Mouse (Mus musculus) hindbrain, embryonic 13.5 days (tissue): ENCODE data around the gene Cldn9. TPM values are rescaled to one million over a fixed set of nuclear protein-coding genes. Genes with fewer than 3 reads are reported as not detected.

Source experiments
- ATAC-seq: fragments of 200-750 bp; cut with Nextera tagmentation; 2 replicates; pipeline ENCODE4 v1.8.0; 2017; ENCODE audit warnings: moderate TSS enrichment; ENCODE audit not compliant: low FRiP score
- H3K27ac ChIP-seq: fragments of 300-500 bp; sonication (generic); 2 replicates; pipeline ENCODE4 v1.5.1; 2015; ENCODE audit warnings: inconsistent platforms, mild to moderate bottlenecking, moderate library complexity
- H3K27me3 ChIP-seq: fragments of 300-500 bp; sonication (generic); 2 replicates; pipeline ENCODE4 v1.6.1; 2015; ENCODE audit warnings: mild to moderate bottlenecking, inconsistent platforms
- H3K36me3 ChIP-seq: fragments of 300-500 bp; sonication (generic); 2 replicates; pipeline ENCODE4 v1.6.1; 2015; ENCODE audit warnings: mild to moderate bottlenecking, inconsistent platforms
- H3K4me1 ChIP-seq: fragments of 300-500 bp; sonication (generic); replicated peaks from 2 replicates; pipeline ENCODE4 v1.6.1; 2015; ENCODE audit warnings: inconsistent platforms
- H3K4me2 ChIP-seq: fragments of 300-500 bp; sonication (generic); 2 replicates; pipeline ENCODE4 v1.6.1; 2015; ENCODE audit warnings: inconsistent platforms, mild to moderate bottlenecking, moderate library complexity
- H3K4me3 ChIP-seq: fragments of 300-500 bp; sonication (generic); 2 replicates; pipeline ENCODE4 v1.5.1; 2015; ENCODE audit warnings: mild to moderate bottlenecking, inconsistent platforms
- H3K9ac ChIP-seq: fragments of 300-500 bp; sonication (generic); 2 replicates; pipeline ENCODE4 v1.6.1; 2015; ENCODE audit warnings: mild to moderate bottlenecking, inconsistent platforms
- H3K9me3 ChIP-seq: fragments of 300-500 bp; sonication (generic); 2 replicates; pipeline ENCODE4 v1.6.1; 2016; ENCODE audit warnings: inconsistent platforms
- WGBS: fragments of 180-500 bp; shearing (Covaris S2); methylation state at CpG from one replicate; pipeline ENCODE4 v1.1.7; 2015; 5-methylcytosine and 5-hydroxymethylcytosine counted together
- polyA plus RNA-seq: library from polyadenylated mRNA; unstranded; fragments of >200 nt; fragmentation: Nextera tagmentation; extraction: Ambion mirVana; gene quantifications from 2 replicates; pipeline ENCODE4 v1.2.1, GENCODE M21; 2015

The Cldn9 gene
- 1.4 and 2.5 TPM in 2 replicates for polyA plus RNA-seq

DNA sequence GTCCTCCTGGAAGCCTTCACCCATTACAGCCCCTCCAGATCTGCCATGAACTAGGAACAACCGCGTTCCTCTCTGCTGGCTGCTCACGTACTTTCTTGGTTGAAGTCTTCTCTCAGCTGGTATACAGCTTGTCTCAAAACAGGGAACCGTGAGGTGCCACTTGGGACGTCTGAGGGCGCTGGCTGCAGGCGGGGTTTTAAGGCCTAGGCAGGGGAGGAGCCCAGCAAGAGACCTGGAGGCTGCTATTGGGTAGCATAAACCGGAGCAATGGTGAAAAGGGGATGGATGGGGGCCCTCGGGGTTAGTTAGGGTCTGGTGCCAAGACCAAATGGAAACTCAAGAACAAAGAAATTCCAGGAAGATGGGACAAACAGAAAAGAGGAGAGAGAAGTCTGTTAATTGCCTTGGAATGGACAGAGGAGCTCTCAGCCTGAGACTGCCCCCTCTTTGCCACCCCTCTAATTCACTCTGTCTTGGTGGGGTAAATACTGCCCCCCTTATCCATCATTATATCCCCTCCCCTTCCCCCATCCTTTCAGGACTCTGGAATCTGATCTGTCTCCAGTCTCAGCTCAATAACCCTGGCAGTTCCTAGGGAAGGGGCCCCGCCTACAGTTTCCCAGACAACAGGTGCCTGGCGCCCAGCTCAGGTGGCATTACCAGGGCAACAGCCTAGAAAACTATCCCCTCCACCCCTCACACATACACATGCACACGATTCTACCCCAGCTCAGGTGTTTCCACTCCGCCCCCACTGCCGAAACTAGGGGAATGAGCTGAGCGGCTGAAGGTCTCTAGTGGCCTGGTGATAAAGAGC is at the start of gene Cldn9:
TSS of gene Cldn9 (minus strand) at position 171 of the 817 bp plus-strand sequence.
- Histone ChIP-seq H3K9ac (peak within 1 kb of the TSS; percentile 15; the same call in 1 of the 2 replicates), H3K9me3 (no peaks in the 10 kb centered on the region), H3K4me1 (peaks cover 24% of the 10 kb centered on the region), H3K36me3 (no peaks in the 10 kb centered on the region), H3K4me2 (0 out of 2 replicates have a peak within 1 kb of the TSS, but pooled peaks have one; percentile 25), H3K27me3 (peaks cover 59% of the 10 kb centered on the region), H3K27ac (no peak within 1 kb of the TSS), H3K4me3 (no peak within 1 kb of the TSS; the same call in 1 of the 2 replicates)
- 14% methylated on average over 15 of the region's 15 CpGs for WGBS
- ATAC-seq: peak; percentile 51; the same call in 1 of the 2 replicates

DNA sequence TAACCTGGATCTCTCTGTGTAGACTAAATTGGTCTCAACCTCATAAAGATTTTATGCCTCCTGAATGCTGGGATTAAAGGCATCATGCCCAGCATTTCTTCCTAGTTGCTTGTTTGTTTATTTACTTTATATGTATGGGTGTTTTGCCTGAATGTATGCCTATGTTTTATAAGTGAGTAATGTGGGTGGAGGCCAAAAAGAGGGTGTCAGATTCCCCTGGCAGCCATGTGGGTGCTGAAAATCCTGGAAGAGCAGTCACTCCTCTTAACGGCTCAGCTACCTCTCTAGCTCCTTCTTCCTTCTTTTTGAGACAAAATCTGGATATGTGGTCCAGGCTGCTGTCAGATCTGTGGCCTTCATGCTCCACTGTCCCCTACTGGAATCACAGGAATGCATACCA is 46.6 kb upstream of the Cldn9 start:
- H3K4me3 ChIP-seq: no peak overlapping the region
- H3K9me3 ChIP-seq: no peaks in the 10 kb centered on the region
- H3K27ac ChIP-seq: no peak overlapping the region
- H3K4me1 ChIP-seq: peaks cover 15% of the 10 kb centered on the region
- peaks cover 8% of the 10 kb centered on the region for H3K36me3 ChIP-seq
- no peak overlapping the region for H3K4me2 ChIP-seq
- H3K27me3 ChIP-seq: no peaks in the 10 kb centered on the region
- WGBS: 74% methylated on average over 1 of the region's 1 CpGs
- H3K9ac ChIP-seq: no peak overlapping the region
- no peak for ATAC-seq

DNA sequence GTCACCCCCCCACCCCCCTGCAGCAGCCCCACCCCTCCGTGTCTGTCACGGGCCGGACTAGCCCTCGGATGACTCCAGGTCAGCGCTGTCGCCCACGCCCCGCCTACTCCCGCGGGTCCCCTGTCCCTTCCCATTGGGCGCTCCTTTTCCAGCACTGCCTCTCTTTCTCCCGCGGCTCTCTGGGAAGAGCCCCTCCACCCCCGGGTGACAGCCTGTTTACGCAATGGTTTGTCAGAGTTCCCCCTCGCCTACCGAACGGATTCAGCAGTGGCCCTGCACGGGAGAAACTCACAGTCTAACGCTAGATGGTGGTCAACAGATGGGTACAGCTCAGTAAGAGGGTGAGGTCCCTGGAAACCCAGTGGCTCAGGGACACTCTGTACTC is 42.9 kb upstream of the Cldn9 start:
- Histone ChIP-seq H3K4me2 (peak overlapping the region; percentile 91), H3K9ac (peak overlapping the region; percentile 79), H3K27me3 (0 out of 2 replicates have a peak, but pooled peaks cover 5% of the 10 kb centered on the region), H3K36me3 (no peaks in the 10 kb centered on the region), H3K4me3 (peak overlapping the region; percentile 78), H3K4me1 (peaks cover 16% of the 10 kb centered on the region), H3K9me3 (no peaks in the 10 kb centered on the region), H3K27ac (peak overlapping the region; percentile 73; the same call in 1 of the 2 replicates)
- WGBS: 1% methylated on average over 20 of the region's 20 CpGs
- peak; percentile 85 for ATAC-seq

DNA sequence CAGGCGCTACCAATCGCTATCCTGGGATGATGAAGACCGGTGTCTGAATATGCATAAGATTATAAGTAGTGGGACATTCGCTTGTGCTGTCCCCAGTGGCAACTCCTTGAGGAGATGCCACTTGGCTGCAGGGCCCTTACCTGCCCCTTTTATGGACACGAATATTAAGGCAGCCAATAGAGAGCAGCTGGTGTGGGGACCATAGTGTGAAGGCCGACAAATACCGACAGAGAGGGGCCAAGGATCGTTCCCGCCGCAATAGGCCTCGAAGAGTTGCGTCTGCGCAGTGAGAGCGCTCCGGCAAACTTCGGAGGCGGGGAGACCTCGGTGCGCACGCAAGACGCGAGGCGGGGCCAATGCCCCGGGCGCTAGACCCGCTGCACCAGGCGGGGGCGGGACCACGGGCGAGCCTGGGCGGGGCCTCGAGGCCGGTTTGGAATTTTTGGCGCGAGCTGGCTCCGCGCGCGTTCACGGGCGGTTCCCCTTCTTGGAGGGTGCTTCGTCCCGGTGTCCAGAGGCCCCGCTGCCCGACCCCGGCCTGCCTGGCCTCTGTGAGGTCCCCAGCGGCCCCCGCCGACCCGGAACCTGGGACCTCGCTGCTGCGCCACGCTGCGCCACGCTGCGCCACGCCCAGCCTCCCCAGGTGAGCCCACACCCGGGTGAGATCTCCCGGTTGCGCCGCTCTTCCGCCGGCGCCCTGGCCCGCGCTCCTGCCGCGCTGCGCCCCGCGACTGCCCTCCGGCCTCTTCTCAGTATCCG is 42.4 kb upstream of the Cldn9 start, which contains the start of gene Pkmyt1:
TSS of gene Pkmyt1 (plus strand) at position 338 of the 759 bp plus-strand sequence.
- peak within 1 kb of the TSS; percentile 91 for H3K4me2 ChIP-seq
- H3K4me3 ChIP-seq: peak within 1 kb of the TSS; percentile 78
- no peaks in the 10 kb centered on the region for H3K36me3 ChIP-seq
- H3K9ac ChIP-seq: peak within 1 kb of the TSS; percentile 79
- ATAC-seq: peak; percentile 94
- peaks cover 16% of the 10 kb centered on the region for H3K4me1 ChIP-seq
- 0 out of 2 replicates have a peak, but pooled peaks cover 5% of the 10 kb centered on the region for H3K27me3 ChIP-seq
- 2% methylated on average over 57 of the region's 73 CpGs for WGBS
- peak within 1 kb of the TSS; percentile 75 for H3K27ac ChIP-seq
- no peaks in the 10 kb centered on the region for H3K9me3 ChIP-seq

DNA sequence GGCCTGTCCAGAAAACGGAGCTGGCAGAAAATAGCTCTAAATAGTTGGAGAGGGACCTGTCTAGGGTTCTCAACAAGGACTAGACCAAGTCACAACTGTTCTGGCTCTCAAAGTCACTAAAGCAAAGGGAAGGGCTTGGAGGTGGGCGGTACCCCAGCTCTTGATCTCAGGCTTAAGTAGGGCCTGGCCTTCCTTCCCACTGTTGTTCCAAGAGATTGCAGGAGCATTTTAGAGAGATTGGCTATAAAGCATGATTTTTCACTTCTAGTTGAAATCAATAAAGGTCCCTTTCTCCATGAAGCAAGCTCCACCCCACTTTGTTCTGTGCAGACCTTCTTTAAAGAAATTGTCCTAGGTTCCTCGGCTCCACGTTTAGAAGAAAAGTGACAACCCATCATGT is 41.7 kb upstream of the Cldn9 start:
- Histone ChIP-seq H3K36me3 (no peaks in the 10 kb centered on the region), H3K9ac (peak overlapping the region; percentile 79), H3K27me3 (0 out of 2 replicates have a peak, but pooled peaks cover 5% of the 10 kb centered on the region), H3K27ac (peak overlapping the region; percentile 75), H3K4me1 (peaks cover 16% of the 10 kb centered on the region), H3K4me2 (peak overlapping the region; percentile 91), H3K9me3 (no peaks in the 10 kb centered on the region), H3K4me3 (peak overlapping the region; percentile 78)
- no peak for ATAC-seq
- WGBS: 69% methylated on average over 4 of the region's 4 CpGs

DNA sequence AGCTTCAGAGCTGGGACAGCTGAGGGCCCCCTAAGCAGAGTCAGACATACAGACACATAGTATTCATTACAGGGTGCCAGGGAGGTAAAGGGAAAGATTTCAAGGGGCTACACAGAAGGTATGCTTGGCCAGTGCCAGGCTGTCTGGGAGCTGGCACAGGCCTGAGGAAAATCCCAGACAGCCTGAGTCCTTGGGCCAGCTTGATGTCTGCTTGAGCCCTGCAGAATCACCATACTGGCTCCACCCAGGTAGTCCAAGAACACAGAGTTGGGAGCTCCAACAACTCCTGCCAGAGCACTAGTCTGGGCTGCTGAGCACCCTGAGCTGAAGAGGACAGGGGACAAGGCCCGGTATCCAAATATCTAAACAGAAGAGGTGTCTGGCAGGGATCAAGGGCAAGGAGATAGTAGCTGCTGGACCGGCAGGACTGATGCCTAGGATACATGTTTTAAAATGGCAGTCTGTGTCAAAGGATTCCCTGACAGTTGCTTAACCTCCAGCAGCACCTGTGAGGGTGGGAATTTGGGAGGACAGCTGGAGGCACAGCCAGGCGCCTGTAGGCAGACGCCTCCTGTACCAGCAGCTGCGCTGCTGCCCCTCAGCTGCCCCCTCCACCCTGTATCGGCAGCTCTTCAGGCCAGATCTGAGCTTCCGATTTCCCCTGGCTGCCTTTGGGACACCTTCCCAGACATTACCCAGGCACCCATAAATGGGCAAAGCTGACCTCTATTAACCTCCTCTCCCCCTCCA is 38.7 kb upstream of the Cldn9 start, which contains the start of gene 1520401A03Rik:
TSS of gene 1520401A03Rik (minus strand) at position 408 of the 750 bp plus-strand sequence.
- ATAC-seq: no peak
- WGBS: 68% methylated on average over 7 of the region's 7 CpGs

DNA sequence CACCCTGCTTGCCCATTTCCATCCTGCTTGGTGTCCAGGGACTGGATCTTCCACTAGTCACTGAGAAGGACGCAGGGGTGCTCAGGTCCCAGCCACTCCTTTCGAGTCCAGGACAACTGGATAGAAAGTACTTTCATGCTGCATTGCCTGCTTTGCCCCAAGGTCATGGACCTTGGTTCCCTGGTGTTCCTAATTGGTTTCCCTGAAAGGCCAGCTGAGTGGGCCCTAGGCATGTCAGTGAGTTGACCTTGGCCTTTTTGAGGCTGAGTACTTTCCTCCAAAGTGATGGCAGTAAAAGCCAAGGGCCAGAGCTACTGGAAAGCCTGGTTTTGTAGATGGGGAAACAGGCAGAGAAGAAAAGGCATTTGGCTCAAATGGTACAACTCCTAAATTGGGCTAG is 38.1 kb upstream of the Cldn9 start:
- H3K4me1 ChIP-seq: peaks cover 10% of the 10 kb centered on the region
- H3K27me3 ChIP-seq: 0 out of 2 replicates have a peak, but pooled peaks cover 9% of the 10 kb centered on the region
- WGBS: 73% methylated on average over 2 of the region's 2 CpGs
- no peaks in the 10 kb centered on the region for H3K36me3 ChIP-seq
- ATAC-seq: no peak
- no peak overlapping the region for H3K9ac ChIP-seq
- H3K4me2 ChIP-seq: no peak overlapping the region
- no peak overlapping the region for H3K27ac ChIP-seq
- no peak overlapping the region for H3K4me3 ChIP-seq
- no peaks in the 10 kb centered on the region for H3K9me3 ChIP-seq

More for the DNA sequence above, 38.7 kb upstream of the Cldn9 start, which contains the start of gene 1520401A03Rik:
- peaks cover 16% of the 10 kb centered on the region for H3K4me1 ChIP-seq
- no peak within 1 kb of the TSS for H3K4me3 ChIP-seq
- H3K9ac ChIP-seq: peak within 1 kb of the TSS; percentile 46; the same call in 1 of the 2 replicates
- H3K27me3 ChIP-seq: 0 out of 2 replicates have a peak, but pooled peaks cover 7% of the 10 kb centered on the region
- H3K27ac ChIP-seq: no peak within 1 kb of the TSS
- H3K4me2 ChIP-seq: no peak within 1 kb of the TSS
- no peaks in the 10 kb centered on the region for H3K9me3 ChIP-seq
- no peaks in the 10 kb centered on the region for H3K36me3 ChIP-seq

DNA sequence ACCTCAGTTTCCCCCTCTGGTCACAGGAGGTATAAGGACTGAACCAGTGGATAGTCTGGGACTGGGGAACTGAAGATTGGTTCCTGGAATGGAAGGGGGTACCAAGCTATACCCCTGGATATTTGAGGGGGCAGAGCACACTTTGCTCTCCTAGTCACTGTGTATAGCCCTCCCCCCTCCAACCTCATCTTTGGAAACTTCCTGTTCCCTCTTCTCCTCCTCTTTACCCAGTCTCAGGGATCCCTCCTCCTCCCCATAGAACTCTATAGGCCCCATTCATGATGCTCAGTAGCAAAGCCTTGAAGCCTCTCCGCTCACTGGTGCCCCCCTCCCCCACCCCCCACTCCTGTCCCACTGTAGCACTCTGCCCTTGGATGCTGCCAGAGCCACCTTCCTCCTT is 35.6 kb upstream of the Cldn9 start:
- Histone ChIP-seq H3K4me1 (no peaks in the 10 kb centered on the region), H3K4me2 (no peak overlapping the region), H3K4me3 (no peak overlapping the region), H3K9ac (no peak overlapping the region), H3K36me3 (no peaks in the 10 kb centered on the region), H3K9me3 (no peaks in the 10 kb centered on the region), H3K27me3 (0 out of 2 replicates have a peak, but pooled peaks cover 9% of the 10 kb centered on the region), H3K27ac (no peak overlapping the region)
- no peak for ATAC-seq
- 25% methylated on average over 1 of the region's 1 CpGs for WGBS

DNA sequence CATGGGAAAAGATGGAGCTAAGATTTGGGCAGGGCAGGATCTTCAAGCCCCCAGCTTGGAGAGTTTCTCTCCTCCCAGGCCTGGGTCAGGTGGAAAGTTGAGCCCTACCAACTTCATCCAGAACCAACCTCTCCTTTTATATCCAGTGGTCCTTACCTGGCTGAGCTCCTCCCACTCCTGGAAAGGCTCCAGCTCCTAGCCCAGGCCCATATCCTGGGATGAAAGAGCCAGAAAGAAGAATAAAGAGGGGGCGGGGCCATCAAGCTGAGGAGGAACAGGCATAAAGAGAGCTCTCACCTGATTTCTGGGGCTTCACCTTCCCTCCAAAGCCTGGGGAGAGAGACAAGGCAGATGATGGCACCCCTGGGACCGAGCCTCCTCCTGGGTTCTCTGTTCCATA is 33.2 kb upstream of the Cldn9 start:
- no peaks in the 10 kb centered on the region for H3K9me3 ChIP-seq
- H3K27ac ChIP-seq: no peak overlapping the region
- WGBS: 43% methylated on average over 2 of the region's 2 CpGs
- H3K27me3 ChIP-seq: 0 out of 2 replicates have a peak, but pooled peaks cover 5% of the 10 kb centered on the region
- ATAC-seq: no peak
- H3K4me3 ChIP-seq: no peak overlapping the region
- H3K36me3 ChIP-seq: no peaks in the 10 kb centered on the region
- no peak overlapping the region for H3K9ac ChIP-seq
- H3K4me2 ChIP-seq: no peak overlapping the region
- no peaks in the 10 kb centered on the region for H3K4me1 ChIP-seq

DNA sequence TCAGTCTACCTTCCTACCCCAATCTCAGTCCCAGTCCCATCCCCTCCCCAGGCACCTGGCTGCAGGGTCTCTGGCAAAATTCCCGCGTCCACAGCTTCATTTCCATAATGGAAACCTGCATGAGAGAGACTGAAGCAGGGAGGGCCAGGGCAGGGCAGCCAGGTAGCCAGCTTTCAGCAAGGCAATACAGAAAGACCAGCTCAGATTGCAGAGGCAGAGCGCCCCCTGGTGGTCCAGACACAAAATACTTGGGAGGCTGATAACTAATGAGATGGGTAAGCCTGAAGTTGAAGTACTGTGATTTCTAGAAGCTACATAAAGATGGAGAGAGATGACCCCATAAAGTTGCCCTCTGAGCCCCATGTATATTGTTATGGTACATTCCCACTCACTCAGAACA is 22.4 kb upstream of the Cldn9 start:
- peak; percentile 60; the same call in 1 of the 2 replicates for ATAC-seq
- WGBS: 0% methylated on average over 3 of the region's 3 CpGs

DNA sequence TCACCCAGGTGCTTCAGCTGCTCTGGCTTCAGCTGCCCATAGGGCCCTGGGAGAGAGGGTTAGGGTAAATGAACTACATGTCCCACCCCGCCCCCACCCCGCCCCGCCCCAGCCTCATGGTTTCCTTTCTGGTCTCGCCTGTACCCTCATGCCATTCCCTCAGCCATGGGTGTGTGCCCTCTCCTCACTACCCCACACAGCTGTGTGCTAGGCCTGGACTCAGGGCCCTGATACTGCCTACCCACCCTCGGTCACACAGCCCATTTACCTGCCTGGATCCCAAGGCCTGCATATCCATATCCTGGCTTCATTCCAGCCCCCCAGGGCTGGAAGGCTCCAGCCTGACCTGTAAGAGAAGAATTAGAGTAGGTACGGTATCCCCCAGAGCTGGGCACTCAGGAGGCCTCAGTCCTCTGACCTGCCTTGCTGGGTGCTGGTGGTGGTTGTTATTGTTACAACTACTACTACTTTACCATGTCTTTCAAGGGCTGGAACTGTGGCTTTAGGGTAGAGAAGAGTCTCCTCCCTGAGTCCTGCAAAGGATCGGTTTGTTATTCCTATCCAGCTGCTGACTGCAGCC is 21.8 kb upstream of the Cldn9 start:
- WGBS: 85% methylated on average over 7 of the region's 7 CpGs
- ATAC-seq: no peak; the same call in 1 of the 2 replicates

More for the DNA sequence above, 22.4 kb upstream of the Cldn9 start:
- Histone ChIP-seq H3K27ac (no peak overlapping the region), H3K27me3 (peaks cover 43% of the 10 kb centered on the region), H3K4me2 (no peak overlapping the region), H3K4me3 (no peak overlapping the region), H3K9me3 (no peaks in the 10 kb centered on the region), H3K36me3 (no peaks in the 10 kb centered on the region), H3K4me1 (peaks cover 8% of the 10 kb centered on the region), H3K9ac (no peak overlapping the region)

More for the DNA sequence above, 21.8 kb upstream of the Cldn9 start:
- Histone ChIP-seq H3K4me1 (peaks cover 8% of the 10 kb centered on the region), H3K9me3 (no peaks in the 10 kb centered on the region), H3K4me3 (no peak overlapping the region), H3K27ac (no peak overlapping the region), H3K4me2 (no peak overlapping the region), H3K36me3 (no peaks in the 10 kb centered on the region), H3K9ac (no peak overlapping the region), H3K27me3 (peaks cover 48% of the 10 kb centered on the region)
